Mouse (Mus musculus): Measurements from ENCODE around the gene Cluh.

The Cluh gene

DNA sequence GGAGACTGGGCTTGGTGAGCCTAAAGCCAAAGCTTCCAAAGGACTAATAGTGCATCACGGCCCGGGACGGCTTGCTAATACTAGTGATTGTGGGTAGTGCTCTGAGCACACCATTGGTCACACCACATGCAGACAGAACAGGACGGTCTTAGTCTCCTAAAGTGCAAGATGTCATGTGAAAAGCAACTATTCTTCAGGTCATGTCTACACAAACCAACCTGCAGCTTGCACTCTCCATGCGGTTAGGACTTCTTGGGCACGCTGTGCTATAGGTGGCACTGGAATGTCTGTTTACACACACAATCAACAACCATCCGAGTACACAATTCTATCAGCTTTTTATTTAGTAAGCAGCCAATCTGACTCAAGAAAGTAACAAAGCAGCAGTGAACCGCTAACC, 25.4 kb downstream of the Cluh start:
- no peak for DNase-seq (ENCODE audit: low spot score)

DNA sequence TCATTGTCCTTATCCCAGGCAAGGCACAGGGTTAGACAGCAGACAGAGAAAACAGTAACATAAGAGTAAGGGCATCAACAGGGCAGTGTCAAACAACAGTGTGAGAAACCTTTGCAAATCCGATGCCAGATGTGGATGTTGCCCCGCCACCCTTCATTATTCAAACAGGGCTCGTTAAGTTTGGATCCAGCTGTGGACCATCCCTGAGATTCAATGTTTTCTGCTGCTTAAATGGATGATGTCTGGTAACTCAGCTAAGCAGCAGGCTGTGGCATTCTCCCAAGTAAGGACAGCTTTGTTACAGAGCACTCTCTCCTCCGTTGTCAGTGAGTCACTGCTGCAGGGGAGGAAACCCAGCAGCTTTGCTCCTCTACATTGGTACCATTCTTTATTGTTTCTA, 25.9 kb downstream of the Cluh start:
- no peak for DNase-seq (ENCODE audit: low spot score)

DNA sequence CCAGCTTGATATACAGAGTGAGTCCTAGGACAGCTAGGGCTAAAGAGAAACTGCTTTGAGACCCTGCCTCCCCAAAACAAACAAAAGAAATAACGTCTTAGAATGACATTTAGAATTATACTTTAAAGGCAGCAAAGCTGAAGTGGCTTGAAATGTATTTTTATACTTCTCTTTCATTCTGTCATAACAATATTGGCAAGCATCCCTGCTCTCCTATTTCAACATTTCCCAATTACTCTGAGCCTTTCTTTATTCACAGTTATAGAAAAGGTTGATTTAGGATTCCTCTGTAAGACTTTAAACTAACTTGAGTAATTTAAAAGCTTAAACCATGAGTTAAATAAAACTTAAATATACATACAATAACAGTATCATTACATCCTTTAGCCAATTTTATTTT, 42.9 kb downstream of the Cluh start:
- DNase-seq (ENCODE audit: low spot score), result no peak

DNA sequence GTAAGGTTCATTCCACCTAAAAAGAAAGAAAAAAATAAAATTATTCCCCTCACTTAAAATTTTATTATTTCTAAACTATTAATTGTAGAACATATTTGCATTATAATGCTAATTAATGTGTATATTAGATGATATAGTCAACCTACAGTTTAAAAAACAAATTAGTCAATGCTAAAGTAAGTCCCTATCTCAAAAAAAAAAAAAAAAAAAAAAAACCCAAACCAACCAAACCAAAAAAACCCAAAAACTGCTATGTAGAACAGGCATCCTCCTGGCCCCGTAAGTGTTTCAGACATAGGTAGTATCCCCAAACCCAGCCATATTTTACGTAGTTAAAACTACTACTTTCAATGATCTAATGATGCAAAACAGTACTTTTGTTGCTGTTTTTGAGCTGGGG, 50.2 kb downstream of the Cluh start:
- DNase-seq (ENCODE audit: low spot score), result no peak

DNA sequence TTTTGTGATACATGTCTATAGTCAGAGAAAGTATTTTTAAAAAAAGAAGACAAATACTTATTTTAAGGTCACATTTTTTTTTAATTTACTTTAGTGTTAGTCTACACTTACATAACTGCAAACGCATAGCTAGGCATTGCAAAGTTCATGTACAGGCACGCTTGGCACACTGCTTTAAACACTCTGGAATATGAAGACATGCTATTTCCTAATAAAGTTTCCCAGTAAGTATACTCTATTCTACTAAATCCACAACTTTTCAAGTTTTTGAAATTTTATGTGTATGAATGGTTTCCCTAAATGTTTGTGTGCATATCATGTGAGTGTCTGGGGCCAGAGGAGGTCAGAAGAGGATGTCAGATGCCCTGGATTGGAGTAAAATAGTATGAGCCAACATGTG, 54.8 kb downstream of the Cluh start:
- DNase-seq (ENCODE audit: low spot score), result no peak

GRCm38 (mm10) chr11:74708781-74709180, 59.5 kb downstream of the Cluh start:
- DNase-seq (ENCODE audit: low spot score), result no peak

DNA sequence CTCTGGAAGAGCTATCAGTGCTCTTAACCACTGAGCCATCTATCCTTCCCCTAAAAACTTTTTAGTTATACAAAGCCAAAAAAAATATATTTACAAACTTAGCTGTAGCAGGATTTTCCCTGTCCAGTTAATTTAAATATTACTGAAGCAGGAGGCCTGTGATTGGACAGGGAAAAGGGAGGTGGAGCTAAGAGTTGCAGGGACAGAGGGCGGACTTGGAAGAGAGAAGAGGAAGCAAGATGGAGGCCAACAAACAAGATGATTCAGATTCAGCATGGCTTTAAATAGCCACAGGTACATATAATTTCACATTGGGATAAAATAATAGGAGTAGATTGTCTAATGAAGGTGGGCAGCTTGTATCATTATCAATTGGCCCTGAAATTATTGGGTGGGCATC, 61.4 kb downstream of the Cluh start:
- DNase-seq (ENCODE audit: low spot score), result no peak

DNA sequence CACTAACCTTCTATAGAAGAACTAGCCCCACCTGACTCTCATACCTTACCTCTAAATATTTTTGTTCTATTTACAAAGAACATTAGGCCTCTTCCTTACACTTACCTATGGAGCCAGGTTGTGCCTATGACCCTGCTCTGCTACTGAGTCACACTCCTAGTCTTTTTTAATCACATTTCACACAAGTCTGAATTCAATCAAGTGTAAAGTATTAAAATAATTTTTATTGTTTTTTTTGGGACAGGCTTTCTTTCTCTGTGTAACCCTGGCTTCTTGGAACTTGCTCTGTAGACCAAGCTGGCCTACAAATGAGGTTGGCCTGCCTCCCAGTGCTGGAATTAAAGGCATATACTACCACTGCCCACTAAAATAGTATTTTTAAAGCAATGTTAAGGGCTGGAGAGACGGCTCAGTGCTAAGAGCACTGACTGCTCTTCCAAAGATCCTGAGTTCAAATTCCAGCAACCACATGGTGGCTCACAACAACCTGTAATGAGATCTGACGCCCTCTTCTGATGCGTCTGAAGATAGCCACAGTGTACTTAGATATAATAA, 66.8 kb downstream of the Cluh start:
- no peak for DNase-seq (ENCODE audit: low spot score)

Data from spleen, adult 12 weeks (tissue).